Mouse (Mus musculus): ENCODE measurements at regions not wholly inside any gene's neighbourhood (a gene's known extent, or its start where the extent isn't known, plus 50 kb on each side); places are given as distances from the start of the nearest gene placed in this dataset.
"Not testable (repeated sequence)": the region's sequence is repeated elsewhere in the genome, so short reads cannot be mapped to it uniquely, and the experiment has no call there.

DNA sequence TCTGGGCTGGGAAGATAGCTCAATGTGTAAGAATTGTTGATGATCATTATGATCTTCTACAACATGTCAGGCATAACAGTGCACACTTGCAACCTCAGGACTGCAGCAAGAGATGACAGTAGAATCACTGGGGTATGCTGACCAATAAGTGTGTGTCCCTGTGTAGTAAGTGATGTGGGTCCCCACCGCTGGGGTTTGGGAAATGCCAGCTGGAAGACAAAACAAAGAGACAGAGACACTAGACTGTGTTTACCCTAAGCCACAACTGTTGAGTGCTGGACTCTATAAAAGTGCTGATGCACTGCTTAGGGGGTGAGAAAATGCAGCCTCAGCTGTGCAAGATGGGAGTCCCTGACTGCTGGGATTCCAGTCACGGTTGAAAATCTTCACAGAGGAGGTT, 448.0 kb upstream of the Cox7c start:
- Histone ChIP-seq H3K36me3 (ENCODE audit: insufficient read depth) (no peaks in the 10 kb centered on the region), H3K9ac (no peak overlapping the region), H3K9me3 (ENCODE audit: low read length) (no peaks in the 10 kb centered on the region), H3K4me2 (ENCODE audit: low read depth) (no peak overlapping the region), H3K4me1 (ENCODE audit: insufficient read depth) (no peaks in the 10 kb centered on the region), H3K27ac (ENCODE audit: low read depth, low read length) (no peak overlapping the region), H3K4me3 (ENCODE audit: low read depth, low read length) (no peak overlapping the region), H3K27me3 (ENCODE audit: insufficient read depth, low read length) (no peaks in the 10 kb centered on the region)
- TF ChIP-seq CTCF (IDR thresholded peaks at IDR 0.05; ENCODE audit: low read depth) = no peak
- 43% methylated on average over 2 of the region's 2 CpGs for WGBS
- peak; percentile 6 for DNase-seq
- peak; percentile 36; the same call in 1 of the 2 replicates for ATAC-seq

DNA sequence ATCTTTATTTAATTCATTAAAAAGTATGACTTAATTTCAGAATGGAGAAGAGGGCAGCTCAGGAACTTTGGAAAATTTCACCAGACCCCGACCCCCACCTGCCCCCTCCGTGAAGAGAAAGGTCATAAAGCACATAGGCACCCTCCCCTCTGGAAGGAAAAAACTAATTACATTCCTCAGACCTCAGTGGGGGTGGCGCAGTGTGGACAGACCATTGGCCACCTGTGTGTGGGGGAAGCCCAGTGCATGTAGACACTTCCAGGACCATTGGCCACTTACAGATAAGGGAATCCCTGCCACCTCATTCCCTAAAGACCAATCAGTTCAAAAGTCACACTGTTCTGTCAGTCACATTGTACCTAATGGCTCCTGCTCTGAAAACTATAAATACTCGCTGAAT, 422.0 kb upstream of the Cox7c start:
- Histone ChIP-seq H3K9me3 (ENCODE audit: low read length) (no peaks in the 10 kb centered on the region), H3K36me3 (ENCODE audit: insufficient read depth) (no peaks in the 10 kb centered on the region), H3K4me2 (ENCODE audit: low read depth) (no peak overlapping the region), H3K27ac (ENCODE audit: low read depth, low read length) (no peak overlapping the region), H3K27me3 (ENCODE audit: insufficient read depth, low read length) (no peaks in the 10 kb centered on the region), H3K9ac (no peak overlapping the region), H3K4me3 (ENCODE audit: low read depth, low read length) (no peak overlapping the region), H3K4me1 (ENCODE audit: insufficient read depth) (no peaks in the 10 kb centered on the region)
- ATAC-seq (no peak), DNase-seq (no peak)
- TF ChIP-seq CTCF (IDR thresholded peaks at IDR 0.05; ENCODE audit: low read depth) = no peak
- WGBS = 85% methylated on average over 4 of the region's 4 CpGs

DNA sequence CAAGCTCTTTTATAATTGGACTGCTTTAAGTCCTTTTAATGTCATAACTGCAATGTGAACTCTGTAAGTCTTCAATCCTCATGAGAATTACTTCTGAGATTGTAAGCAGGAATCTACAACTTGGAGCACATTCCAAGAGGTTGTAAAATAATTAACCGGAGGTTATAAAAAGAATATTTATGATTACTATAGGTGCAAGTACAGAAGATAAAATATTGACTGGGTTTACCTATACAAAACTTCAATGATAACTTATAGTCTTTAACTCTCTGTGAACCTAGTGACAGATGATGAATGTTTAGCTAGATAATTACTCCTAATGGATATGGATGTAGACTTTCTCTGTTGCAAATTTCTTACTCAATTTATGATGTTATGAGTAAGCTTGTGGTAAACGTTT, 375.9 kb upstream of the Cox7c start:
- no peak for ATAC-seq
- H3K4me3 ChIP-seq (ENCODE audit: low read depth, low read length) = no peak overlapping the region
- no peak overlapping the region for H3K9ac ChIP-seq
- no peaks in the 10 kb centered on the region for H3K27me3 ChIP-seq (ENCODE audit: insufficient read depth, low read length)
- TF ChIP-seq CTCF (IDR thresholded peaks at IDR 0.05; ENCODE audit: low read depth) = no peak
- no peak overlapping the region for H3K4me2 ChIP-seq (ENCODE audit: low read depth)
- no peaks in the 10 kb centered on the region for H3K9me3 ChIP-seq (ENCODE audit: low read length)
- H3K36me3 ChIP-seq (ENCODE audit: insufficient read depth) = no peaks in the 10 kb centered on the region
- no peak overlapping the region for H3K27ac ChIP-seq (ENCODE audit: low read depth, low read length)
- DNase-seq = no peak
- H3K4me1 ChIP-seq (ENCODE audit: insufficient read depth) = no peaks in the 10 kb centered on the region
- 93% methylated on average over 2 of the region's 2 CpGs for WGBS

DNA sequence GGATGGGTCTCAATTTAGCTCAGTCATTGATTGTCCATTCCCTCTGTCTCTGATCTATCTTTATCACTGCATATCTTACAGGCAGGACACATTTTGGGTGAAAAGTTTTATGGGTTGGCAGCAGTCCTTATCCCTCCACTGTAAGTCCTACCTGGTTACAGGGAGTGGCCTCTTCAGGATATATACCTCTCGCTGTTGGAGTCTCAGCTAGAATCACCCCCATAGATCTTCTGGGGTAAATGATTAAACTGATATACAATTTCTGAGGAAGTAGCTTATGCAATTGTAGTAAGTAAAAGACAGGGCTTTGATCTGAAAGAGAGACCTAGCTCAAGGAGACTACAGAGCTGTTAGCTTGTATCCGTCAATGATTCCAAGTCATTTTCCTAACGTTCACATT, 334.7 kb upstream of the Cox7c start:
- 94% methylated on average over 3 of the region's 3 CpGs for WGBS
- no peak for TF ChIP-seq CTCF (IDR thresholded peaks at IDR 0.05; ENCODE audit: low read depth)

DNA sequence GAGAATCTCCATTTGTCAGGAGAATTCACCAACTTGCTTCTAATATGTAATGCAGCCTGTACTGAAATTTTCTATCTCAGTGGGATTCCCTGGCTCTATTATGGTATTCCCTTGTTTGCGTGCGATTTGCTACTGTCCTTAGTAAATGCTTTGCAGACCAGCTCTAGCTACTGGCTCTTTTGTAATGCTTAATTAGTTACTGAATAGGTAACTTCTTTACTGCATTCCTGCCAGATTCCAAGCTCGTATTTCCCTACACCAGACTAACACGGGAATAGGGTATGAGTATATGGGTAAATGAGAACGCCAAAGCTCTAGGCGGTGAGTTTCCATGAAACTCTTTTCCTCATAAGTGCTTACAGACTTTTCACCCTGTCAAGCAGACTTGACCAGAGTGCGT, 332.5 kb upstream of the Cox7c start:
- H3K4me2 ChIP-seq (ENCODE audit: low read depth); H3K4me3 ChIP-seq (ENCODE audit: low read depth, low read length); H3K9me3 ChIP-seq (ENCODE audit: low read length); H3K36me3 ChIP-seq (ENCODE audit: insufficient read depth); H3K27ac ChIP-seq (ENCODE audit: low read depth, low read length); ATAC-seq; H3K9ac ChIP-seq; DNase-seq; H3K27me3 ChIP-seq (ENCODE audit: insufficient read depth, low read length); H3K4me1 ChIP-seq (ENCODE audit: insufficient read depth): not testable (repeated sequence)
- 20% methylated on average over 7 of the region's 7 CpGs for WGBS

More for the DNA sequence above, 334.7 kb upstream of the Cox7c start:
- H3K27me3 ChIP-seq (ENCODE audit: insufficient read depth, low read length) = no peaks in the 10 kb centered on the region
- no peak overlapping the region for H3K4me2 ChIP-seq (ENCODE audit: low read depth)
- no peak for DNase-seq
- no peaks in the 10 kb centered on the region for H3K4me1 ChIP-seq (ENCODE audit: insufficient read depth)
- no peak overlapping the region for H3K9ac ChIP-seq
- no peak overlapping the region for H3K27ac ChIP-seq (ENCODE audit: low read depth, low read length)
- H3K4me3 ChIP-seq (ENCODE audit: low read depth, low read length) = no peak overlapping the region
- no peaks in the 10 kb centered on the region for H3K36me3 ChIP-seq (ENCODE audit: insufficient read depth)
- no peaks in the 10 kb centered on the region for H3K9me3 ChIP-seq (ENCODE audit: low read length)
- ATAC-seq = no peak

DNA sequence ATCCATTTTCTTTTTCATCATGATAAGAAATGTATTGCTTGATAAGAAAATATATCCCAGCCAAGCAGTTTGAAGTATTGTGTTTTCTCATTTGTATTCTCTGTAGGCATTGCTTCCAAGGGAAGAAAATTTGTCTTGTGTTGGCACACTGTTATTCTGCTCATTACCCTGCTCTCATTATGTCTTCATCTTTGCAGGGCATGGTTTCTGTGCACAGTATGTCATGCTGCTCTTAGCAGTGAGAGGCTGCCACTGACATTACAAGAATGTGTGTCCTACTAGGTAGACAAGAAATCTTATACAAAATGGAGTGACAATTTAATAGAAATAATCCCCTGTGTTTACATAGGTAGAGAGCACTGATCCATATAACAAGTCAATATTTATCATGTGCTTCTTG, 329.1 kb upstream of the Cox7c start:
- no peak for ATAC-seq
- no peaks in the 10 kb centered on the region for H3K36me3 ChIP-seq (ENCODE audit: insufficient read depth)
- no peaks in the 10 kb centered on the region for H3K4me1 ChIP-seq (ENCODE audit: insufficient read depth)
- no peak for TF ChIP-seq CTCF (IDR thresholded peaks at IDR 0.05; ENCODE audit: low read depth)
- H3K9ac ChIP-seq = no peak overlapping the region
- no peak for DNase-seq
- no peak overlapping the region for H3K27ac ChIP-seq (ENCODE audit: low read depth, low read length)
- no peak overlapping the region for H3K4me2 ChIP-seq (ENCODE audit: low read depth)
- H3K9me3 ChIP-seq (ENCODE audit: low read length) = no peaks in the 10 kb centered on the region
- H3K4me3 ChIP-seq (ENCODE audit: low read depth, low read length) = no peak overlapping the region
- no peaks in the 10 kb centered on the region for H3K27me3 ChIP-seq (ENCODE audit: insufficient read depth, low read length)

DNA sequence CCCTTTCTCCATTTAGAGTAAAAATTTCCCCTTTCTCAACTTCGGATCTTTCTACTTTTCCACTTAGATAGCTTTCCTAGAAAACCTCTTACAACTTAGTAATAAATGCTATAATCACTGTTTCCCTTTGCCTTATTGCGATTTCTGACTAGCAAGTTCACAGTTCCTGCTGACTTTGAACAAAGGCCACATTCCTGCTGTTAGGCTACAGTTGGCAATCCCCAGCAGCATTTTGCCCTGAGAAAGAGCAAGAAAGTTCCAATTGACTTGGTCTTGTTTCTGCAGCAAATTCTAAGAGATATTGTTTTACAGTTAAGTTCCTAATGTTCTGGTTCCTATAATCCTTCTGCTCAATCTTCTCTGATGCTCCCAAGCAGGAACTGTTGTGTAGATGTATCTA, 299.2 kb upstream of the Cox7c start:
- no peaks in the 10 kb centered on the region for H3K36me3 ChIP-seq (ENCODE audit: insufficient read depth)
- H3K4me2 ChIP-seq (ENCODE audit: low read depth) = no peak overlapping the region
- no peaks in the 10 kb centered on the region for H3K9me3 ChIP-seq (ENCODE audit: low read length)
- no peak overlapping the region for H3K4me3 ChIP-seq (ENCODE audit: low read depth, low read length)
- DNase-seq (no peak), ATAC-seq (no peak)
- H3K9ac ChIP-seq = no peak overlapping the region
- H3K27ac ChIP-seq (ENCODE audit: low read depth, low read length) = no peak overlapping the region
- H3K27me3 ChIP-seq (ENCODE audit: insufficient read depth, low read length) = no peaks in the 10 kb centered on the region
- no peaks in the 10 kb centered on the region for H3K4me1 ChIP-seq (ENCODE audit: insufficient read depth)
- no peak for TF ChIP-seq CTCF (IDR thresholded peaks at IDR 0.05; ENCODE audit: low read depth)
- whole genome bisulfite sequencing = 74% methylated on average over 2 of the region's 2 CpGs
